Mouse (Mus musculus): Measurements from ENCODE around the gene Rhox4e. TPM values are rescaled to one million over a fixed set of nuclear protein-coding genes. Genes with fewer than 3 reads are reported as not detected.

Gene Rhox4e
- total RNA-seq (2023), result not detected

GRCm38 (mm10) chrX:37557112-37557511 lies at the start of gene Rhox4e:
Gene Rhox4e, plus strand, starts transcription at chrX:37557412.

GRCm38 (mm10) chrX:37514059-37514458 lies 43.2 kb upstream of the Rhox4e start, which contains the start of gene Rhox4d:
Gene Rhox4d, plus strand, starts transcription at chrX:37514359.

GRCm38 (mm10) chrX:37530152-37530551 lies 27.1 kb upstream of the Rhox4e start, which contains the start of gene Rhox2e:
Gene Rhox2e, plus strand, starts transcription at chrX:37530452.

GRCm38 (mm10) chrX:37541719-37542118 lies 15.5 kb upstream of the Rhox4e start, which contains the start of gene Rhox3e:
Gene Rhox3e, plus strand, starts transcription at chrX:37542019.

GRCm38 (mm10) chrX:37571105-37571504 lies 13.9 kb downstream of the Rhox4e start, which contains the start of gene Rhox2f:
Gene Rhox2f, plus strand, starts transcription at chrX:37571405.

GRCm38 (mm10) chrX:37580692-37581091 lies 23.5 kb downstream of the Rhox4e start, which contains the start of gene Rhox3f:
Gene Rhox3f, plus strand, starts transcription at chrX:37580992.

GRCm38 (mm10) chrX:37607604-37608003 lies 50.4 kb downstream of the Rhox4e start, which contains the start of gene Rhox4f:
Gene Rhox4f, minus strand, starts transcription at chrX:37607704.

Other genes with a start within 250 kb of the Rhox4e start
- gene Rhox3a2, start 177.4 kb upstream of the Rhox4e start, total RNA-seq (2023), result not detected
- gene Rhox4a2, start 166.6 kb upstream of the Rhox4e start, total RNA-seq (2023), result not detected
- not detected for gene Rhox2b, start 145.3 kb upstream of the Rhox4e start, total RNA-seq (2023)
- gene Rhox4b, start 124.9 kb upstream of the Rhox4e start, total RNA-seq (2023), result not detected
- gene Rhox2c, start 103.7 kb upstream of the Rhox4e start, total RNA-seq (2023), result not detected
- not detected for gene Rhox3c, start 98.8 kb upstream of the Rhox4e start, total RNA-seq (2023)
- not detected for gene Rhox4c, start 77.1 kb upstream of the Rhox4e start, total RNA-seq (2023)
- gene Rhox2d, start 64.0 kb upstream of the Rhox4e start, total RNA-seq (2023), result not detected
- gene Rhox4d, start 43.1 kb upstream of the Rhox4e start, total RNA-seq (2023), result not detected
- gene Rhox2e, start 27.0 kb upstream of the Rhox4e start, total RNA-seq (2023), result not detected
- not detected for gene Rhox3e, start 15.4 kb upstream of the Rhox4e start, total RNA-seq (2023)
- gene Rhox2f, start 14.0 kb downstream of the Rhox4e start, total RNA-seq (2023), result not detected
- not detected for gene Rhox3f, start 23.6 kb downstream of the Rhox4e start, total RNA-seq (2023)
- gene Rhox4f, start 50.3 kb downstream of the Rhox4e start, total RNA-seq (2023), result not detected
- not detected for gene Rhox3g, start 71.2 kb downstream of the Rhox4e start, total RNA-seq (2023)
- gene Rhox2g, start 86.1 kb downstream of the Rhox4e start, total RNA-seq (2023), result not detected
- not detected for gene Rhox4g, start 93.9 kb downstream of the Rhox4e start, total RNA-seq (2023)
- not detected for gene Rhox3h, start 111.4 kb downstream of the Rhox4e start, total RNA-seq (2023)
- gene Rhox2h, start 115.9 kb downstream of the Rhox4e start, total RNA-seq (2023), result not detected
- gene Rhox5, start 247.4 kb downstream of the Rhox4e start, total RNA-seq (2023), result not detected